Mouse (Mus musculus): ENCODE measurements around the gene Lpcat1. TPM values are rescaled to one million over a fixed set of nuclear protein-coding genes. Genes with fewer than 3 reads are reported as not detected.
A peak's percentile ranks its signal among the peaks of the same experiment; 100 is the strongest.

Lpcat1 gene
- polyA plus RNA-seq, 1 experiment from 2014 or later = 47.7 TPM

DNA sequence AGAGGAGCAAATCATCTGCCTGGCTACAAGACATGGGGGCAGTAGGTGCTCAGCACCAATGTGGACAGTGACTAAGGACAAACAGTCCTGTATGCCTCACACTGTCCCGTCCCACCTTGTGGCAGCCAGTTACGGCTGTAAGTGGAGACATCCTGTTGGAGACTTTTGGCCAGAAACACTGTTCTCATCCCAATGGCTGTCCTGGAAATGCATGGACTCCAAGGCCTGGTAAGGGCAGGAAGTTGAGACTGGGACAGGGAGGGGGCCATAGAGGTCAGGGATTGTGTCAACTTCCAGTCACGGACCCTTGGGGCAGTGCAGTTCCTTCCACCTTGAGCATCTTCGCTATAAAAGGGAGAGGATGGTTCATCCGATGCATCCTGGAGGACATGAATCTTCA is 24.6 kb upstream of the Lpcat1 start:
- Histone ChIP-seq H3K27me3 (ENCODE audit: control insufficient read depth, insufficient read depth, low read length) (no peaks in the 10 kb centered on the region), H3K4me3 (ENCODE audit: low read depth, low read length) (no peak overlapping the region), H3K36me3 (ENCODE audit: control insufficient read depth, insufficient read depth, low read length) (no peaks in the 10 kb centered on the region), H3K4me2 (ENCODE audit: low read depth, severe bottlenecking) (no peak overlapping the region), H3K9me3 (ENCODE audit: control insufficient read depth, low read length) (no peaks in the 10 kb centered on the region), H3K9ac (ENCODE audit: low read length) (no peak overlapping the region), H3K4me1 (ENCODE audit: control insufficient read depth, insufficient read depth, low read length) (no peaks in the 10 kb centered on the region), H3K27ac (replicated peaks; ENCODE audit: low read depth, low read length) (no peak overlapping the region)
- no peak for DNase-seq (ENCODE audit: low spot score)
- 83% methylated on average over 5 of the region's 5 CpGs for WGBS
- no peak for ATAC-seq (ENCODE audit: insufficient number of reproducible peaks, low FRiP score, low TSS enrichment, low read depth)

DNA sequence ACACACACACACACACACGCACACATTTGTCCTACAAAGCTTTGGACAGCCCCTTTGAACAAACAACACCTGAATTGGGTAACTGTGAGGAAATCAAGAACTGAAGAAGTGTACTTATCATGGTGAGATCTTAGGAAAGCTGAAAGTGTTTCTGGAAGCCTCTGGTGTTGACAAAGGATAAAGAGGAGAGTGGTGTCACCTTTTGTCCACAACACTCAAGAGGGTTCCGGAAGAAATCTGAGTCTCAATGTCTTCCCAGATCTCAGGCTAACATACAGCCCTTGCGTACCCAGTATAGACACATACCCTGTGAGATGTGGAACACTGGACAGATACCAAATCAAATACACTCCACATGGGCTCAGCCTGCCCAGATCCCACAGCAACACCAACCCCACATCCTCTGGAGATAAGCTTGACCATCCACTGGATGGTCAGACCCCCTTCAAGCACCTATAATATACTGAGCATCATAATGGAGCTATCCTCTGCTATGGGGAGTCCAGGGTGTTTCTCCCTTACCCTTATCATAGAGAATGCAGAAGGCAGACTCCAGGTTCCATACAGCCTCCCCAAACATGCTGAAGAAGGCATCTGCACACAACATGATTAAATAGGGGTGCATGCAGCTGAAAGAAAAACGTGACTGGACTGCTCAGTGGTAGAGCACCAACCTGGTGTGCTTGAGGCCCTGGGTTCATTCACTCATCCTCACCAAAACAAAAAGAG is 23.7 kb upstream of the Lpcat1 start:
- Histone ChIP-seq H3K9ac (ENCODE audit: low read length) (no peak overlapping the region), H3K4me3 (ENCODE audit: low read depth, low read length) (no peak overlapping the region), H3K36me3 (ENCODE audit: control insufficient read depth, insufficient read depth, low read length) (no peaks in the 10 kb centered on the region), H3K9me3 (ENCODE audit: control insufficient read depth, low read length) (no peaks in the 10 kb centered on the region), H3K4me2 (ENCODE audit: low read depth, severe bottlenecking) (no peak overlapping the region), H3K4me1 (ENCODE audit: control insufficient read depth, insufficient read depth, low read length) (no peaks in the 10 kb centered on the region), H3K27me3 (ENCODE audit: control insufficient read depth, insufficient read depth, low read length) (no peaks in the 10 kb centered on the region), H3K27ac (replicated peaks; ENCODE audit: low read depth, low read length) (no peak overlapping the region)
- DNase-seq (ENCODE audit: low spot score) (no peak), ATAC-seq (ENCODE audit: insufficient number of reproducible peaks, low FRiP score, low TSS enrichment, low read depth) (no peak)
- 85% methylated on average over 4 of the region's 4 CpGs for WGBS

DNA sequence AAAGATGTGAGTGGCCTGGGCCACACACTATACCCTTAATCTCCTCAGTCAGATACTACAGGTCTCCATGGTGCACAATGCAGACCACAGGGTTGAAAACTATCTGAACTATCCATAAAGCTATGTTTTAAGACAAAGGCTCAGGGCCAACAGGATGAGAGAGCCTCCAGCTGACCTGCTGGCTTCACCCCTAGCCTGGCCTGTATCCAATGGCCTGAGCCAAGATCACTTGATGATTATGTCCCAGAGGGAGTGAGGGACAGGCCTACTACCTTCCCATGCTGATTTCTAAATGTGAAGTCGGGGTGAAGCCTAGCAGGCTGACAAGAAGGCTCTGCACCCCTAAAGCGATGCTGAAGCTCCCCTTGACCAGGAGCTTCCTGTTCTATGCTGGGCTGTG is 21.9 kb upstream of the Lpcat1 start:
- 93% methylated on average over 2 of the region's 2 CpGs for WGBS
- Histone ChIP-seq H3K9me3 (ENCODE audit: control insufficient read depth, low read length) (no peaks in the 10 kb centered on the region), H3K27me3 (ENCODE audit: control insufficient read depth, insufficient read depth, low read length) (no peaks in the 10 kb centered on the region), H3K4me3 (ENCODE audit: low read depth, low read length) (no peak overlapping the region), H3K4me2 (ENCODE audit: low read depth, severe bottlenecking) (no peak overlapping the region), H3K27ac (replicated peaks; ENCODE audit: low read depth, low read length) (no peak overlapping the region), H3K4me1 (ENCODE audit: control insufficient read depth, insufficient read depth, low read length) (no peaks in the 10 kb centered on the region), H3K9ac (ENCODE audit: low read length) (no peak overlapping the region), H3K36me3 (ENCODE audit: control insufficient read depth, insufficient read depth, low read length) (no peaks in the 10 kb centered on the region)
- ATAC-seq (ENCODE audit: insufficient number of reproducible peaks, low FRiP score, low TSS enrichment, low read depth) = no peak
- no peak for DNase-seq (ENCODE audit: low spot score)

DNA sequence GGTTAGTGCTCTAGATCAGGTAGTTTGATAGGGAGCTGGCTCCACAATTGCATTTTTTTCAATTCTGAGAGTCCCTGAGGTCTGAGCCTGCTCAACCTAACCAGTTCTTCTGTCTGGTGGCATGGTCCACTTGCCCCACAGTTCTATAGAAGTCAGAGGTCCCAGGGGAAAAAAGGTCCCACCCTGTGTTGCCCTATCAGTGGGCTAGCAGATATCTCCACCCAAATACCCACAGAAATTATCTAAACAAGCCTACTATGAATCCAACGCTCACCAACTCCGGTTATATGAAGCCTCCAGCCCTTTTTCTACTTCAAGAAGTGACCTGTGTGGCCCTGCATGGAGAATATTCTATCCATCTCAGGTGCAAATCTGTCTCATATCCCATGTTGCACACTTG is 20.9 kb upstream of the Lpcat1 start:
- 93% methylated on average over 2 of the region's 2 CpGs for WGBS
- 0 out of 2 replicates have a peak, but pooled peaks have one; percentile 13 for ATAC-seq (ENCODE audit: insufficient number of reproducible peaks, low FRiP score, low TSS enrichment, low read depth)

DNA sequence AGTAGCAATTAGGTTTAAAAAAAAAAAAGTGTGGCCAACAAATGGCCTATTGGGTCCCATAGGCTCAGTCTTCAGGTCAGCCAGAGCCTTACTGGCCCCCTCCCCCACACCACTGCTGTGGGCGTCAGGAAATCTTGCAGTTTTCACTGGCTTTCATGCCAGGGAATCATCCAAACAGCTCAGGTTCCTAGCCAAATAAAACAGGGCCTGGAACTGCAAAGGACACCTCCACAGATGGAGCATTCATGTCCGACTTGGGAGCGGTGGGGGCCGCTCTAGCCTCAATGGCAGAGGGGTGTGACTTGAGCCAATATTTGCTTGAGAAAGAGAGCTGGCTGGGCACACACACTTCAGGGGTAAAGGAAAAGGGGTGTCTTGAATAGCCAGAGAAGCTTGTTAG is 20.5 kb upstream of the Lpcat1 start:
- Histone ChIP-seq H3K27ac (replicated peaks; ENCODE audit: low read depth, low read length) (peak overlapping the region; percentile 12; the same call in 1 of the 2 replicates), H3K4me2 (ENCODE audit: low read depth, severe bottlenecking) (no peak overlapping the region), H3K4me1 (ENCODE audit: control insufficient read depth, insufficient read depth, low read length) (no peaks in the 10 kb centered on the region), H3K4me3 (ENCODE audit: low read depth, low read length) (no peak overlapping the region), H3K27me3 (ENCODE audit: control insufficient read depth, insufficient read depth, low read length) (no peaks in the 10 kb centered on the region), H3K9ac (ENCODE audit: low read length) (no peak overlapping the region), H3K36me3 (ENCODE audit: control insufficient read depth, insufficient read depth, low read length) (no peaks in the 10 kb centered on the region), H3K9me3 (ENCODE audit: control insufficient read depth, low read length) (no peaks in the 10 kb centered on the region)
- 55% methylated on average over 4 of the region's 4 CpGs for WGBS
- DNase-seq (ENCODE audit: low spot score) (no peak), ATAC-seq (ENCODE audit: insufficient number of reproducible peaks, low FRiP score, low TSS enrichment, low read depth) (no peak)

More for the DNA sequence above, 20.9 kb upstream of the Lpcat1 start:
- Histone ChIP-seq H3K4me2 (ENCODE audit: low read depth, severe bottlenecking) (no peak overlapping the region), H3K9me3 (ENCODE audit: control insufficient read depth, low read length) (no peaks in the 10 kb centered on the region), H3K9ac (ENCODE audit: low read length) (no peak overlapping the region), H3K27me3 (ENCODE audit: control insufficient read depth, insufficient read depth, low read length) (no peaks in the 10 kb centered on the region), H3K36me3 (ENCODE audit: control insufficient read depth, insufficient read depth, low read length) (no peaks in the 10 kb centered on the region), H3K27ac (replicated peaks; ENCODE audit: low read depth, low read length) (no peak overlapping the region), H3K4me1 (ENCODE audit: control insufficient read depth, insufficient read depth, low read length) (no peaks in the 10 kb centered on the region), H3K4me3 (ENCODE audit: low read depth, low read length) (no peak overlapping the region)
- no peak for DNase-seq (ENCODE audit: low spot score)

DNA sequence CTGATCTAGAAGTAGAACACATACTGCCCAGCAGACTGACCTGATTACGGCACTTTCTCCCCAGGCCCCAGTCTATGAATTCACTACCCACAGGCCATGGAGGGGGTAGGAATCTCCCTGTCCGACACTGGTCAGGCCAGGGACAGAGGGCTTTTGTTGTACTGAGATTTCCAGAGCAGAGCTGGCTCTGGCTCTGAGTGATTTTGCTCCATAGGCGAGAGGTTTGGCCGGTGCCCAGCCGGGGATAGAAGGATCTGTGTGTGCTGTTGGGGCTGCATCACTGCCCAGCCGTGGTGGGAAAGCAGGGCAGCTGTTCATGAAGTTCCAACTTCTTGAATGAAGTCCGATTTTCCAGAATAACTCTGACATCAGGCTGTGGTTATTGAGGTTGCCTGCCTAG is 20.1 kb upstream of the Lpcat1 start:
- no peaks in the 10 kb centered on the region for H3K36me3 ChIP-seq (ENCODE audit: control insufficient read depth, insufficient read depth, low read length)
- H3K4me2 ChIP-seq (ENCODE audit: low read depth, severe bottlenecking) = no peak overlapping the region
- ATAC-seq (ENCODE audit: insufficient number of reproducible peaks, low FRiP score, low TSS enrichment, low read depth) (no peak), DNase-seq (ENCODE audit: low spot score) (no peak)
- H3K4me1 ChIP-seq (ENCODE audit: control insufficient read depth, insufficient read depth, low read length) = no peaks in the 10 kb centered on the region
- H3K9me3 ChIP-seq (ENCODE audit: control insufficient read depth, low read length) = no peaks in the 10 kb centered on the region
- peak overlapping the region; percentile 12; the same call in 1 of the 2 replicates for H3K27ac ChIP-seq (replicated peaks; ENCODE audit: low read depth, low read length)
- 67% methylated on average over 7 of the region's 7 CpGs for WGBS
- no peak overlapping the region for H3K4me3 ChIP-seq (ENCODE audit: low read depth, low read length)
- H3K27me3 ChIP-seq (ENCODE audit: control insufficient read depth, insufficient read depth, low read length) = no peaks in the 10 kb centered on the region
- H3K9ac ChIP-seq (ENCODE audit: low read length) = no peak overlapping the region

DNA sequence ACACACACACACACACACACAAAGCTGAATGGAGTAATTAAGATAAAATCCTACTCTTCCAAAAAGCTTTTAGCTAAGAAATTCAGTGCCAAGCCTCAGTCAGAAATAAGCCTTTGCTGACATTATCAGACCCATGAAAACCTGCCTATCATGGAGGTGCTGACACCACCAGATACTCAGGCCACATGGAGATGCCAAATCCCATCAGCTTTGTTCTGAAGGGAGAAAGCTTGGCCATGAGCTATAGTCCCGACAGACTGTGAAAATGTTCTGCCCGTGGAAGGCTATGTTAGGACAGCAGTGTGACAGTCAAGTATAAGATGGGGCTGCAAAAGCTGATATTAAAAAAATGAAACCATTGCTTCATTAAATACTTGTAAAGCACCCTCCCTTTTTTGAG is 19.5 kb upstream of the Lpcat1 start:
- ATAC-seq (ENCODE audit: insufficient number of reproducible peaks, low FRiP score, low TSS enrichment, low read depth) = no peak
- no peak overlapping the region for H3K27ac ChIP-seq (replicated peaks; ENCODE audit: low read depth, low read length)

DNA sequence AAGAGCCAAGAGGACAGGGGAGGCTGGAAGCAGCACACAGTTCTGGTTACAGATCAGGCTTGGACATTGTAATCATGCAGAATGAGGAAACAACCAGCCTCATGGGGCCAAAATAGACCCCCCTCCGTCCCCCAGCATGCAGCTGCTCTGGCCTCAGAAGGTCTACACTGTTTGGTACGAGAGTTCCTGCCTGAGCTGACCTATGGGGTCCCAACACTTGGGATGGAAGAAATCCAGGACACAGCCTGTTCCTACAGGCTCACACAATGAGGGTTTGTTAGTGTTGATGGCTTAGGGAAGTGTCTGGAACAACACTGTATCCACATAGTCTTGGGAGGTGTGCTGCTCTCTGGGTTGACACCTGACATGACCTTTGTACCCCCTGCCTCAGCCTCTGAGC is 18.8 kb upstream of the Lpcat1 start:
- H3K27ac ChIP-seq (replicated peaks; ENCODE audit: low read depth, low read length) = no peak overlapping the region
- H3K27me3 ChIP-seq (ENCODE audit: control insufficient read depth, insufficient read depth, low read length) = no peaks in the 10 kb centered on the region

More for the DNA sequence above, 19.5 kb upstream of the Lpcat1 start:
- Histone ChIP-seq H3K9ac (ENCODE audit: low read length) (no peak overlapping the region), H3K36me3 (ENCODE audit: control insufficient read depth, insufficient read depth, low read length) (no peaks in the 10 kb centered on the region), H3K4me3 (ENCODE audit: low read depth, low read length) (no peak overlapping the region), H3K4me1 (ENCODE audit: control insufficient read depth, insufficient read depth, low read length) (no peaks in the 10 kb centered on the region), H3K9me3 (ENCODE audit: control insufficient read depth, low read length) (no peaks in the 10 kb centered on the region), H3K4me2 (ENCODE audit: low read depth, severe bottlenecking) (no peak overlapping the region), H3K27me3 (ENCODE audit: control insufficient read depth, insufficient read depth, low read length) (no peaks in the 10 kb centered on the region)
- WGBS = 88% methylated on average over 2 of the region's 2 CpGs
- DNase-seq (ENCODE audit: low spot score) = no peak

DNA sequence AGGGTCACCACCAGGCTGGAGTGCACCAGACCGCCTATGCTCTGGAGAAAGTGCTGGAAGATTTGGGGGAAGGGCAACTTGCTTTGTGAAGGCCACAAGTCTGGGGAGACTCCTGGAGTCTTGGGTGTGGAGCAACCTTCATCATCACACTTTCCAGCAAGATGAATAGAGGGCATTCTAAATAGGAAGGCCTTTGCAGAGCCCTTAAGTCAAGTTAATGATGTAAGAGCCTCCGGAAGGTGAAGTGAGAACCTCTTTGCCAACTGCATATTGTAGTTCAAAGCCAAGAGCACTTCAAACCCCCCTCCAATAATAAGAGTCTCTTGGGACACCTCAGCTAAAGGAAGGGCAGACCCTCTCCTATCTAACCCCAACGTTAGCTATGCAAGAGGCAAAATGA is 18.3 kb upstream of the Lpcat1 start:
- DNase-seq (ENCODE audit: low spot score) (no peak), ATAC-seq (ENCODE audit: insufficient number of reproducible peaks, low FRiP score, low TSS enrichment, low read depth) (no peak)
- Histone ChIP-seq H3K4me1 (ENCODE audit: control insufficient read depth, insufficient read depth, low read length) (no peaks in the 10 kb centered on the region), H3K9me3 (ENCODE audit: control insufficient read depth, low read length) (no peaks in the 10 kb centered on the region), H3K4me2 (ENCODE audit: low read depth, severe bottlenecking) (no peak overlapping the region), H3K36me3 (ENCODE audit: control insufficient read depth, insufficient read depth, low read length) (no peaks in the 10 kb centered on the region), H3K27ac (replicated peaks; ENCODE audit: low read depth, low read length) (no peak overlapping the region), H3K27me3 (ENCODE audit: control insufficient read depth, insufficient read depth, low read length) (no peaks in the 10 kb centered on the region), H3K9ac (ENCODE audit: low read length) (no peak overlapping the region), H3K4me3 (ENCODE audit: low read depth, low read length) (no peak overlapping the region)
- WGBS = 83% methylated on average over 3 of the region's 3 CpGs

More for the DNA sequence above, 18.8 kb upstream of the Lpcat1 start:
- Histone ChIP-seq H3K4me2 (ENCODE audit: low read depth, severe bottlenecking) (no peak overlapping the region), H3K4me3 (ENCODE audit: low read depth, low read length) (no peak overlapping the region), H3K9me3 (ENCODE audit: control insufficient read depth, low read length) (no peaks in the 10 kb centered on the region), H3K36me3 (ENCODE audit: control insufficient read depth, insufficient read depth, low read length) (no peaks in the 10 kb centered on the region), H3K4me1 (ENCODE audit: control insufficient read depth, insufficient read depth, low read length) (no peaks in the 10 kb centered on the region), H3K9ac (ENCODE audit: low read length) (no peak overlapping the region)
- no peak for DNase-seq (ENCODE audit: low spot score)
- 56% methylated on average over 2 of the region's 2 CpGs for WGBS
- ATAC-seq (ENCODE audit: insufficient number of reproducible peaks, low FRiP score, low TSS enrichment, low read depth) = no peak

Data from limb, embryonic 11.5 days (tissue).